Mouse (Mus musculus): ENCODE results near the gene Bphl. TPM values are rescaled to one million over a fixed set of nuclear protein-coding genes. Genes with fewer than 3 reads are reported as not detected.
"Not testable (repeated sequence)": the region's sequence is repeated elsewhere in the genome, so short reads cannot be mapped to it uniquely, and the experiment has no call there.

Bphl gene
- total RNA-seq, 1 experiment: 9.6 TPM

GRCm38 (mm10) chr13:34084026-34084750, 46.8 kb downstream of the Bphl start:
- Histone ChIP-seq H3K9me3 (ENCODE audit: control insufficient read depth, insufficient read depth, low read depth, low read length) (no peaks in the 10 kb centered on the region), H3K4me1 (ENCODE audit: control insufficient read depth in 2 of 2, insufficient read depth in 2 of 2, low read length in 2 of 2, poor library complexity in 1 of 2) (peaks cover 5 to 22% of the 10 kb centered on the region in 2 experiments), H3K27ac (ENCODE audit: insufficient read depth, low read depth, low read length, poor library complexity, severe bottlenecking) (no peak overlapping the region), H3K9ac (ENCODE audit: insufficient read depth, low read depth, low read length, poor library complexity, severe bottlenecking) (no peak overlapping the region), H3K4me3 (ENCODE audit: insufficient read depth in 1 of 2, low read depth in 1 of 2, low read length in 2 of 2, poor library complexity in 1 of 2, severe bottlenecking in 1 of 2) (no peak overlapping the region), H3K36me3 (ENCODE audit: control insufficient read depth, insufficient read depth, low read length, poor library complexity, severe bottlenecking) (no peaks in the 10 kb centered on the region)
- DNase-seq (ENCODE audit: low read depth, low spot score): no peak
- in situ Hi-C loops (cut with MboI; ENCODE audit: low sequenced_read_pairs in 2 of 2, unreplicated experiment in 2 of 2): no loop called here
- TF ChIP-seq ZNF384 (IDR thresholded peaks at IDR 0.05; ENCODE audit: low read depth, low read length): no peak
- TF ChIP-seq HCFC1 (IDR thresholded peaks at IDR 0.05; ENCODE audit: borderline replicate concordance, insufficient read depth, low read length): no peak
- no peak for TF ChIP-seq MAFK (IDR thresholded peaks at IDR 0.05; ENCODE audit: insufficient read depth, low read depth, low read length)
- no peak for TF ChIP-seq ZC3H11A (IDR thresholded peaks at IDR 0.05; ENCODE audit: borderline replicate concordance, low read depth, low read length)

- Histone ChIP-seq H3K4me3 (ENCODE audit: insufficient read depth in 1 of 2, low read depth in 1 of 2, low read length in 2 of 2, poor library complexity in 1 of 2, severe bottlenecking in 1 of 2) (no peak overlapping the region), H3K27ac (ENCODE audit: insufficient read depth, low read depth, low read length, poor library complexity, severe bottlenecking) (no peak overlapping the region), H3K36me3 (ENCODE audit: control insufficient read depth, insufficient read depth, low read length, poor library complexity, severe bottlenecking) (no peaks in the 10 kb centered on the region), H3K4me1 (ENCODE audit: control insufficient read depth in 2 of 2, insufficient read depth in 2 of 2, low read length in 2 of 2, poor library complexity in 1 of 2) (peaks cover 5 to 22% of the 10 kb centered on the region in 2 experiments), H3K9ac (ENCODE audit: insufficient read depth, low read depth, low read length, poor library complexity, severe bottlenecking) (no peak overlapping the region), H3K9me3 (ENCODE audit: control insufficient read depth, insufficient read depth, low read depth, low read length) (no peaks in the 10 kb centered on the region)
- no peak for DNase-seq (ENCODE audit: low read depth, low spot score)
- in situ Hi-C loops (cut with MboI; ENCODE audit: low sequenced_read_pairs in 2 of 2, unreplicated experiment in 2 of 2): no loop called here
- TF ChIP-seq ZNF384 (IDR thresholded peaks at IDR 0.05; ENCODE audit: low read depth, low read length) (no peak), MAFK (IDR thresholded peaks at IDR 0.05; ENCODE audit: insufficient read depth, low read depth, low read length) (no peak), ZC3H11A (IDR thresholded peaks at IDR 0.05; ENCODE audit: borderline replicate concordance, low read depth, low read length) (no peak), HCFC1 (IDR thresholded peaks at IDR 0.05; ENCODE audit: borderline replicate concordance, insufficient read depth, low read length) (no peak), CHD2 (IDR thresholded peaks at IDR 0.05; ENCODE audit: low read depth, low read length) (no peak)
These were observed 49.8 kb downstream of the Bphl start for GRCm38 (mm10) chr13:34087052-34087812.

GRCm38 (mm10) chr13:34088201-34088649, 50.8 kb downstream of the Bphl start:
- H3K9ac ChIP-seq (ENCODE audit: insufficient read depth, low read depth, low read length, poor library complexity, severe bottlenecking); in situ Hi-C loops (cut with MboI; ENCODE audit: low sequenced_read_pairs in 2 of 2, unreplicated experiment in 2 of 2); H3K9me3 ChIP-seq (ENCODE audit: control insufficient read depth, insufficient read depth, low read depth, low read length); H3K4me3 ChIP-seq (ENCODE audit: insufficient read depth in 1 of 2, low read depth in 1 of 2, low read length in 2 of 2, poor library complexity in 1 of 2, severe bottlenecking in 1 of 2); DNase-seq (ENCODE audit: low read depth, low spot score); H3K36me3 ChIP-seq (ENCODE audit: control insufficient read depth, insufficient read depth, low read length, poor library complexity, severe bottlenecking); H3K27ac ChIP-seq (ENCODE audit: insufficient read depth, low read depth, low read length, poor library complexity, severe bottlenecking): not testable (repeated sequence)
- peaks cover 5 to 22% of the 10 kb centered on the region in 2 experiments for H3K4me1 ChIP-seq (ENCODE audit: control insufficient read depth in 2 of 2, insufficient read depth in 2 of 2, low read length in 2 of 2, poor library complexity in 1 of 2)

GRCm38 (mm10) chr13:34088871-34089288, 51.5 kb downstream of the Bphl start:
- in situ Hi-C loops (cut with MboI; ENCODE audit: low sequenced_read_pairs in 2 of 2, unreplicated experiment in 2 of 2): no loop called here

More at GRCm38 (mm10) chr13:34088871-34089288, 51.5 kb downstream of the Bphl start:
- no peak overlapping the region for H3K9ac ChIP-seq (ENCODE audit: insufficient read depth, low read depth, low read length, poor library complexity, severe bottlenecking)
- no peak for DNase-seq (ENCODE audit: low read depth, low spot score)
- peaks cover 3 to 20% of the 10 kb centered on the region in 2 experiments for H3K4me1 ChIP-seq (ENCODE audit: control insufficient read depth in 2 of 2, insufficient read depth in 2 of 2, low read length in 2 of 2, poor library complexity in 1 of 2)
- H3K27ac ChIP-seq (ENCODE audit: insufficient read depth, low read depth, low read length, poor library complexity, severe bottlenecking): no peak overlapping the region
- no peak for TF ChIP-seq ZC3H11A (IDR thresholded peaks at IDR 0.05; ENCODE audit: borderline replicate concordance, low read depth, low read length)
- TF ChIP-seq MAFK (IDR thresholded peaks at IDR 0.05; ENCODE audit: insufficient read depth, low read depth, low read length): no peak
- no peak for TF ChIP-seq HCFC1 (IDR thresholded peaks at IDR 0.05; ENCODE audit: borderline replicate concordance, insufficient read depth, low read length)
- no peak for TF ChIP-seq CHD2 (IDR thresholded peaks at IDR 0.05; ENCODE audit: low read depth, low read length)
- TF ChIP-seq ZNF384 (IDR thresholded peaks at IDR 0.05; ENCODE audit: low read depth, low read length): no peak
- H3K36me3 ChIP-seq (ENCODE audit: control insufficient read depth, insufficient read depth, low read length, poor library complexity, severe bottlenecking): no peaks in the 10 kb centered on the region
- H3K4me3 ChIP-seq (ENCODE audit: insufficient read depth in 1 of 2, low read depth in 1 of 2, low read length in 2 of 2, poor library complexity in 1 of 2, severe bottlenecking in 1 of 2): no peak overlapping the region
- H3K9me3 ChIP-seq (ENCODE audit: control insufficient read depth, insufficient read depth, low read depth, low read length): no peaks in the 10 kb centered on the region
